Mouse (Mus musculus): ENCODE measurements around the gene Hsd17b13.
A peak's percentile ranks its signal among the peaks of the same experiment; 100 is the strongest.

Gene Hsd17b13

GRCm38 (mm10) chr5:103923101-103923500 lies 54.1 kb downstream of the Hsd17b13 start:
- no peak for DNase-seq

DNA sequence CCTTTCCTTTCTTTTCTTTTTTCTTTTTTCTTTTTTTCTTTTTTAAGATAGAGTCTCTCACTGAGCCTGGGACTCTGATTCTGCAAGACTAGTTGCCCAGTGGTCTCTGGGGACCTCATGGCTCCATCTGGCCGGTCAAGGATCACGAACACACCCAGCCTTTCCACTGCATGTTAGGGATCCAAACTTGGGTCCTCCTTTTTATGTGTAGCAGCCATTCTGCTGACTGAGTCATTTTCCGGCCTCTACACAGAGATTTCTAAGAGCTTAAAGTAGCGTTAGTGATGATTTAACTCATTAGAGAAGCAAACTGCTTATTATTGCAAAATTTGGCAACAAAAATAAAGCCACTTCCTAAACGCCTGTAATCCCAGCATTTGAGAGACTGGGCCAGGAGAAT lies 54.8 kb downstream of the Hsd17b13 start:
- DNase-seq, result no peak

GRCm38 (mm10) chr5:103919497-103919896 lies 57.7 kb downstream of the Hsd17b13 start:
- DNase-seq, result no peak

DNA sequence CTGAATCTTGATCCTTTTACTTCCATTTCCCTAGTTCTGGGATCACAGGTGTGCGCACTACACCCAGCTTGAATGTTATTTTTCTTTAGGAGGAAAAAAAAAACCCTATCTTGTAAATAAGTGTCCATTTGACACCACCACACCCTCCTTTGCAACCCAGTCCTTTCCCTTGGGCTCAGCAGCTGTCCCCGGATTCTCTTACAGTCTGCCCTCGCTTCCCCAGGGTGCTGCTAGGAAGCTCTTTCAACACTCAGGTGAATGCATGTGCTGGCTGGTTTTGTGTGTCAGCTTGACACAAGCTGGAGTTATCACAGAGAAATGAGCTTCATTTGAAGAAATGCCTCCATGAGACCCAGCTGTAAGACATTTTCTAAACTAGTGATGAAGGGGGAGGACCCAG lies 59.0 kb downstream of the Hsd17b13 start:
- DNase-seq, result no peak

- no peak for DNase-seq
Observed at GRCm38 (mm10) chr5:103917357-103917895, 59.8 kb downstream of the Hsd17b13 start.

DNA sequence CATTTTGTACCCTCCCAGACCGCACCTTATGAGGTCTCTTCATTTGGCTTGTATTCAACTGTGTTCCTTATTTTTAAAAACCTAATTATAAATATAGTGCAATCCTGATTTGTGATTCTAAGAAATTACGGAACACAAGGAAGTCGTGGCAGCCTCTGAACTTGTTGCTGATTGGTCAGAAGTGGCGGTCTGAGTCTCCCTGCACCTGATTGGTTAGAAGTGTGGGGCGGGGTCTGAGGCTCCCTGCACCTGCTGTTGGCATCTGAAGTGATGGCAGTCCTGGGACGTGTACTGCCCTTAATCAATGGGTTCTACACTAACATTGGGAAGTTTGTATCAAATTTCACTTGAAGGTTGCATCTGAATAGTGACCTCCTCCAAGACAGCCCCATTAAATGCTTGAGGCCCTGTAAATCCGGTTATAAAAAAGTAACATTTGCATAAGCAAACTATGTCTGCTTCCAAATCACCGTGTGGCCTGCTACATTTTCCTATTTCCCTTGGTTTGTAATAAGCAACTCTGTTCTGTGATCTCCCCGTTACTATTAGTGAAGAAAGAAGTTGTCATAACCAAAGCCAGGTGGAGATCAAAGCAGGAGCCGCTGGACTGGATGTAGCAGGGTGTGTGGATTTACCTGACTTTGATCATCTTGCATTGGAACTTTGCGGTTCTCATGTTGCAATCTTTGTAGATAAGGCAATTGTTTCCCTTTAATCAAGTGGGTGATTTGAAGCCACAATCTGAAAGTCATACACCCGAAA lies 60.4 kb downstream of the Hsd17b13 start:
- DNase-seq, result peak; percentile 34

GRCm38 (mm10) chr5:103914335-103915226 lies 62.6 kb downstream of the Hsd17b13 start:
- DNase-seq, result peak; percentile 30

DNA sequence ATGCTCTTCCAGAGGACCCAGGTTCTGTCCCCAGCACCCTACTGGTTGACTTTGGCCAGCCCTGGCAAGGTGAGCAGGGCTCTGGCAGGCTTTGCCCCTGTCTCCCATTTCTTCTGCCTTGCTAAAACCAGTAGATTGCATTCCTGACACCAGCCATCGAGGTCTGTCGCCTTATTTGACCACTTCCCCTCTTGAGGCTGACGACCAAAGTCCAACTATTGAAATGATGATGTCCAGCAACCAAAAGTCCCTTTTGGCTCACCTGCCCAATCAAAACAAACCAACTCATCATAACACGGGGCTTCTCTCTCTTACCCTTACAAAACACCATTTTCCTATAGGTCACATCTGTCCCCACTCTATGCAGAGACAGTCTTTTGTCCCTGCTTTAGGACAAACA lies 64.1 kb downstream of the Hsd17b13 start:
- DNase-seq, result no peak

DNA sequence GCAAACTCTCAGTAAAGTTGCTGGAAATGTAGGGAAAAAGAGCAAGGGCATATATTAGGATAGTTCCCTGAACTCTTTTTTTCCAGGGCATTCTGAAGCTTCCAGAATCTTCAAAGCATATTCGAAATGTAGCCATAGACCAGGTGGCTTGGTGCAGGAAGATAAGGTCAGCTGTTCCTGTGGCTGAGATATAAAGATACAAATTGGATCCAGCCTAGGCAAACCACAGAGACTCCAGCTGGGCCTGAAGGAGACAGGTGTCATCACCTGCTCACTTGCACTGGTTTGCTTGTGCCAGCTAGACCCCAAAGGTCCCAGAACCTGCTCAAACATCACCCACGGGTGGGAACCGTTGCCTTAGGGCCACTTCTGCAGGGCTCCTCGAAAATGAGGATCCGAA lies 65.7 kb downstream of the Hsd17b13 start:
- DNase-seq, result no peak

- peak; percentile 91 for DNase-seq
Observed at GRCm38 (mm10) chr5:103910748-103911409, 66.3 kb downstream of the Hsd17b13 start, which contains the start of gene Klhl8. Gene Klhl8 (minus strand): TSS chr5:103911259.

- DNase-seq, result no peak
Observed at GRCm38 (mm10) chr5:103910156-103910555, 67.1 kb downstream of the Hsd17b13 start.

GRCm38 (mm10) chr5:103909466-103909865 lies 67.7 kb downstream of the Hsd17b13 start:
- no peak for DNase-seq

GRCm38 (mm10) chr5:103908851-103909250 lies 68.4 kb downstream of the Hsd17b13 start:
- DNase-seq, result no peak

DNA sequence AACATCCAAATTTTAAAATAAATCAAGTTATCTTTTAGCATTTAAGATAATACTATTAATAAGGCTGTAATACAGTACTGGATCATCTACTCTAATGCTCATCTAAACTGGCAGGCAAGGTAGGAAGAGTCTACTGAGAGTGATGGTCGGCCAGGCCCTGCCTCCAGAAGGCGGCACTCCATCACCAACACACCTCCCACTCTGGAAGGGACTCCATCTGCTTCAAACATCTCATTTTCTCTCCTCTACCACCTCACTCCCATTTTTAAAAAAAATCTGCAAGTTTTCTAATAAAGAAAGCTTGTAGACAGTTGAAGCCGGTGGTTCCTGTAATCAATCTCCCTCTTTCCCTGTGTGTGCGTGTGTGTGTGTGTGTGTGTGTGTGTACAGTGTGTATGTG lies 69.4 kb downstream of the Hsd17b13 start:
- no peak for DNase-seq

DNA sequence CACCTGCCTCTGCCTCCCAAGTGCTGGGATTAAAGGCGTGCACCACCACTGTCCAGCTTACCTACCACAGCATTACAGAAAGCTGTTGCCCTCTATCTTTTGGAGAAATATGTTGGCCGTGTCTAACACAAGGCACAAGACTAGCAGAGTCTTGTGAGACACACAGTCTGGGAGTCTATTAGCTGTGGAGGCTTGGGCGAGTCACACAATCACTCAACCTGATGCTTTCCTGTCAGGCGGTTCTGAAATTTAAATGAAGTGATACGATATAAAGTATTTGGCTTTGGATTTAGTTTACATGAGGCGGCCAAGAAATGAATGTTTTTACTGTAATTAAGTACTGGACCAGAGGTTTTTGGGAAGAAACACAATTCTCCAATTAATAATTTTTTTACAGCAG lies 71.0 kb downstream of the Hsd17b13 start:
- peak; percentile 26 for DNase-seq
